ENCODE assay signal across 27 mouse cellular contexts in the genomic region with DNA sequence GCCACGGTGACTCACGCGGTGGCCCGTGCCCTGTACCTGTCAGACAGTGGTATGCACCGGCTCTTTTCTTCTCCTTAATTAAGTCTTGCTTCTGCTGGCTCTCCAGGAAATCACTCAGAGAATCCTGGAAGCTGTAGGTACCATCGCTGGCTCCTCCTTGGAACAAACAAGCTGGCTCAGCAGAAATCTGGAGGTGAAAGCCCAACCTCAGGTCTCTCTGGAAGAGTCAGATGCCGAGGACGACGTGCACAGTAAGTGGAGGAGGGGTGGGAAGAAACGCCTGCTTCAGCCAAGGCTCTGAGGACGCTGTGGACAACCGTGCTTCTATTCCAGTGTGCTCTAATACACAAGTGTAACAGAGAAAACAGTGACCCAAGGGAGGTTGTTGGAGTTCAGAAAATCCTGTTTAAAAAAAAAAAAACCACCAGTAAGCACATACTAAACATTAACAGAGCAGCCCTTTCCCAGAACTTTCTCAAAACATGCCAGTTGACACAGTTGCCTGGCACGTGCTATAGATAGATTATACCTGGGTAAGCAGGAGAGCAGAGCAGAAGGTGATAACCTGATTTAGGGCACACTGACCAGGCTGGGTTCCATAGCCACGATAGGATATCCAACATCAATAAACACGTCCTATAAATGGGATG. TPM values are rescaled to one million over a fixed set of nuclear protein-coding genes. Genes with fewer than 3 reads are reported as not detected.
DNase-seq lines count a peak whose midpoint lies in the region; ATAC-seq and TF ChIP-seq lines count a peak whose summit lies in the region.
"Had no signal": no experiment of that assay in that cellular context is flagged by ENCODE, and none has a peak within 500 bp of the region (broad histone marks: within the 10 kb centered on the region; RNA-seq: fewer than 3 reads in every experiment).

No protein-coding gene starts in this region.

- no peak for DNase-seq in layer of hippocampus, adult 2 months (ENCODE audit: low spot score in 2 of 2)
- no peak for DNase-seq in layer of hippocampus, postnatal 10 days (ENCODE audit: low spot score in 2 of 2)
- DNase-seq in ES-E14 (ENCODE audit: low read depth, low spot score) = no peak
- DNase-seq in retina, postnatal 1 day = no peak
- DNase-seq: adrenal gland, adult 2 months; adrenal gland, postnatal 36 days; cerebellum, adult 18-20 months; cerebellum, postnatal 14 days; gastrocnemius, postnatal 10 days; heart, postnatal 14 days; layer of hippocampus, adult 9-11 months; liver, postnatal 0 days; lung, postnatal 36 days; right cerebral cortex, adult 18-20 months; spleen, adult 18-20 months; thymus, postnatal 25 days had no signal

- no peak overlapping the region for H3ac ChIP-seq in myocyte (ENCODE audit: control insufficient read depth, insufficient read length)

- TF ChIP-seq CTCF in layer of hippocampus, adult 2 months (conservative IDR thresholded peaks at IDR 0.05) = no peak

- H3K4me3 ChIP-seq in layer of hippocampus, adult 2 months = no peak overlapping the region
- H3K4me3 ChIP-seq in ES-E14 (ENCODE audit: insufficient read depth in 1 of 2, low read depth in 1 of 2, low read length in 2 of 2, poor library complexity in 1 of 2, severe bottlenecking in 1 of 2) = no peak overlapping the region
- H3K4me3 ChIP-seq in kidney, embryonic 16.5 days (ENCODE audit: low read length) = no peak overlapping the region
- H3K4me3 ChIP-seq in myocyte = peak overlapping the region; percentile 16
- H3K4me3 ChIP-seq: forebrain, embryonic 13.5 days; intestine, embryonic 15.5 days; left cerebral cortex, adult 2 months; limb, embryonic 12.5 days; liver, embryonic 12.5 days; megakaryocyte, embryonic 14.5 days; midbrain, embryonic 15.5 days had no signal

- peaks cover 8 to 22% of the 10 kb centered on the region in 2 experiments; a peak in 3 of 4 replicates for H3K4me1 ChIP-seq in ES-E14 (ENCODE audit: control insufficient read depth in 2 of 2, insufficient read depth in 2 of 2, low read length in 2 of 2, poor library complexity in 1 of 2)
- peaks cover 15% of the 10 kb centered on the region for H3K4me1 ChIP-seq in kidney, embryonic 16.5 days (ENCODE audit: insufficient read depth, low read length)
- H3K4me1 ChIP-seq: midbrain, embryonic 15.5 days had no signal

- in situ Hi-C loops in ES-E14 (cut with MboI; ENCODE audit: low sequenced_read_pairs in 2 of 2, unreplicated experiment in 2 of 2) = no loop called here

- H3K79me2 ChIP-seq in myocyte (ENCODE audit: control insufficient read depth, insufficient read depth) = no peaks in the 10 kb centered on the region

- no peak for TF ChIP-seq POLR2A in myocyte (IDR thresholded peaks at IDR 0.05; ENCODE audit: insufficient read length, low read depth)

- ATAC-seq in kidney, embryonic 16.5 days (ENCODE audit: low FRiP score, low TSS enrichment) = no peak
- no peak for ATAC-seq in activated CD4-positive, CD25-positive, alpha-beta regulatory T cell, adult 4 months
- ATAC-seq: forebrain, embryonic 13.5 days; hindbrain, postnatal 0 days; intestine, embryonic 15.5 days; liver, embryonic 12.5 days; liver, postnatal 0 days; midbrain, embryonic 15.5 days had no signal

- H3K4me2 ChIP-seq in kidney, embryonic 16.5 days (replicated peaks; ENCODE audit: low read depth, low read length) = no peak overlapping the region
- peak overlapping the region; percentile 42 for H3K4me2 ChIP-seq in myocyte (ENCODE audit: low read depth)
- H3K4me2 ChIP-seq: forebrain, embryonic 13.5 days; intestine, embryonic 15.5 days; limb, embryonic 12.5 days; liver, embryonic 12.5 days; midbrain, embryonic 15.5 days had no signal

- no peak overlapping the region; the same call in 1 of the 2 replicates for H3K9ac ChIP-seq in ES-E14 (ENCODE audit: insufficient read depth, low read depth, low read length, poor library complexity, severe bottlenecking)
- no peak overlapping the region for H3K9ac ChIP-seq in kidney, embryonic 16.5 days (replicated peaks; ENCODE audit: low read length)
- H3K9ac ChIP-seq: forebrain, embryonic 13.5 days; intestine, embryonic 15.5 days; limb, embryonic 12.5 days; liver, embryonic 12.5 days; liver, postnatal 0 days; midbrain, embryonic 15.5 days had no signal

- WGBS in kidney, embryonic 16.5 days = 58% methylated on average over 15 of the region's 15 CpGs

- no peaks in the 10 kb centered on the region for H3K27me3 ChIP-seq in kidney, embryonic 16.5 days (ENCODE audit: insufficient read depth, low read length)
- H3K27me3 ChIP-seq in myocyte (ENCODE audit: control insufficient read depth, insufficient read depth, insufficient read length) = no peaks in the 10 kb centered on the region
- H3K27me3 ChIP-seq: forebrain, embryonic 13.5 days; intestine, embryonic 15.5 days; limb, embryonic 12.5 days; liver, embryonic 12.5 days; midbrain, embryonic 15.5 days had no signal

- peak overlapping the region; percentile 57 for H3K27ac ChIP-seq in layer of hippocampus, adult 2 months
- H3K27ac ChIP-seq in ES-E14 (ENCODE audit: insufficient read depth, low read depth, low read length, poor library complexity, severe bottlenecking) = no peak overlapping the region
- peak overlapping the region; percentile 50 for H3K27ac ChIP-seq in kidney, embryonic 16.5 days (ENCODE audit: low read length)
- H3K27ac ChIP-seq: forebrain, embryonic 13.5 days; hindbrain, postnatal 0 days; intestine, embryonic 15.5 days; left cerebral cortex, adult 2 months; limb, embryonic 12.5 days; liver, embryonic 12.5 days; midbrain, embryonic 15.5 days had no signal

- H3K36me3 ChIP-seq in ES-E14 (ENCODE audit: control insufficient read depth, insufficient read depth, low read length, poor library complexity, severe bottlenecking) (peaks cover 20% of the 10 kb centered on the region), myocyte (ENCODE audit: control insufficient read depth, insufficient read depth) (no peaks in the 10 kb centered on the region)
- no peaks in the 10 kb centered on the region for H3K36me3 ChIP-seq in kidney, embryonic 16.5 days (ENCODE audit: insufficient read depth, low read length)
- H3K36me3 ChIP-seq: intestine, embryonic 15.5 days; limb, embryonic 12.5 days had no signal

- H3K9me3 ChIP-seq in ES-E14 (ENCODE audit: control insufficient read depth, insufficient read depth, low read depth, low read length) = 0 out of 2 replicates have a peak, but pooled peaks cover 4% of the 10 kb centered on the region
- no peaks in the 10 kb centered on the region for H3K9me3 ChIP-seq in kidney, embryonic 16.5 days (ENCODE audit: low read length)
- H3K9me3 ChIP-seq: forebrain, embryonic 13.5 days; intestine, embryonic 15.5 days; limb, embryonic 12.5 days; liver, embryonic 12.5 days; midbrain, embryonic 15.5 days had no signal

TF ChIP-seq in ES-E14, 5 proteins besides CTCF, POLR2A, EP300 and RAD21:
- TF ChIP-seq CHD2 (IDR thresholded peaks at IDR 0.05; ENCODE audit: low read depth, low read length) = no peak
- TF ChIP-seq ZNF384 (IDR thresholded peaks at IDR 0.05; ENCODE audit: low read depth, low read length) = no peak
- TF ChIP-seq HCFC1 (IDR thresholded peaks at IDR 0.05; ENCODE audit: borderline replicate concordance, insufficient read depth, low read length) = no peak
- TF ChIP-seq ZC3H11A (IDR thresholded peaks at IDR 0.05; ENCODE audit: borderline replicate concordance, low read depth, low read length) = no peak
- TF ChIP-seq MAFK (IDR thresholded peaks at IDR 0.05; ENCODE audit: insufficient read depth, low read depth, low read length) = peak; percentile 81; the same call in 1 of the 2 replicates

TF ChIP-seq in myocyte, 11 proteins besides CTCF, POLR2A, EP300 and RAD21:
- TF ChIP-seq TCF3 (IDR thresholded peaks at IDR 0.05; ENCODE audit: insufficient read length, low read depth) = no peak
- no peak for TF ChIP-seq E2F4 (IDR thresholded peaks at IDR 0.05; ENCODE audit: insufficient read depth)
- TF ChIP-seq MYOD1 (IDR thresholded peaks at IDR 0.05; ENCODE audit: control insufficient read depth in 1 of 3, insufficient read length in 2 of 3, low read depth in 2 of 3) = no peak
- no peak for TF ChIP-seq TCF12 (IDR thresholded peaks at IDR 0.05; ENCODE audit: insufficient read depth, poor library complexity, severe bottlenecking)
- no peak for TF ChIP-seq REST (IDR thresholded peaks at IDR 0.05; ENCODE audit: insufficient read depth, insufficient read length)
- TF ChIP-seq CEBPB (IDR thresholded peaks at IDR 0.05; ENCODE audit: insufficient read depth, poor library complexity, severe bottlenecking) = no peak
- no peak for TF ChIP-seq MAX (IDR thresholded peaks at IDR 0.05; ENCODE audit: low read depth)
- no peak for TF ChIP-seq SRF (IDR thresholded peaks at IDR 0.05; ENCODE audit: control insufficient read depth, insufficient read length, low read depth)
- no peak for TF ChIP-seq MYOG (IDR thresholded peaks at IDR 0.05; ENCODE audit: control insufficient read depth in 1 of 3, insufficient read depth in 1 of 3, insufficient read length in 2 of 3, low read depth in 2 of 3)
- no peak for TF ChIP-seq USF1 (IDR thresholded peaks at IDR 0.05; ENCODE audit: low read depth)
- no peak for TF ChIP-seq POLR2AphosphoS2 (IDR thresholded peaks at IDR 0.05; ENCODE audit: insufficient read length, low read depth)
TF ChIP-seq in myocyte: peak in this region for 0.

RNA-seq across cellular contexts. Expression of gene Morc3, which starts 38.8 kb away (rescaled TPM):
- 10 to 100 TPM; 32.6 to 34.7 TPM for total RNA-seq in layer of hippocampus, adult 2 months (2021)
- total RNA-seq in layer of hippocampus, postnatal 10 days (2021) = 10 to 100 TPM; 28.1 to 34.9 TPM
- total RNA-seq in ES-E14 (2012; rRNA removed) = 90.3 and 98.4 TPM in 2 replicates
- polyA plus RNA-seq in kidney, embryonic 16.5 days (2015; fragmentation: Nextera tagmentation; extraction: Ambion mirVana) = 33.1 and 33.3 TPM in 2 replicates
- polyA plus RNA-seq in myocyte (2012; fragmentation: generic; extraction: Trizol) = 10.6 TPM
- 10 to 100 TPM; 71.8 to 98.2 TPM for polyA plus RNA-seq in activated CD4-positive, CD25-positive, alpha-beta regulatory T cell, adult 4 months (2017; shearing (Covaris generic))
